In genomic region chr4:141301116-141301553, GRCm38 (mm10) we compare ENCODE assay signal across 9 mouse cellular contexts. TPM values are rescaled to one million over a fixed set of nuclear protein-coding genes. Genes with fewer than 3 reads are reported as not detected.
DNase-seq lines count a peak whose midpoint lies in the region; ATAC-seq and TF ChIP-seq lines count a peak whose summit lies in the region.
"Had no signal": no experiment of that assay in that cellular context is flagged by ENCODE, and none has a peak within 500 bp of the region (broad histone marks: within the 10 kb centered on the region; RNA-seq: fewer than 3 reads in every experiment).

Epha2 (plus strand) TSS chr4:141301240.

- ATAC-seq in forebrain, postnatal 0 days = peak; percentile 72

- no peak for TF ChIP-seq CTCF in forebrain, postnatal 0 days (IDR thresholded peaks at IDR 0.05; ENCODE audit: low read depth)
- TF ChIP-seq CTCF in lung, adult 2 months (IDR thresholded peaks at IDR 0.05; ENCODE audit: insufficient read depth, low read length) = no peak

- peak within 1 kb of the TSS; percentile 52 for H3K4me3 ChIP-seq in forebrain, postnatal 0 days (ENCODE audit: low read depth, low read length)
- H3K4me3 ChIP-seq in lung, adult 2 months (replicated peaks; ENCODE audit: extremely low read depth, low read depth, low read length) = peak within 1 kb of the TSS; percentile 88

- H3K4me2 ChIP-seq in forebrain, postnatal 0 days (ENCODE audit: low read depth) = peak within 1 kb of the TSS; percentile 99

- peak within 1 kb of the TSS; percentile 41 for H3K9ac ChIP-seq in forebrain, postnatal 0 days

- WGBS in forebrain, postnatal 0 days = 1% methylated on average over 31 of the region's 35 CpGs
- WGBS in lung, adult 2 months = under 1% methylated on average over 35 of the region's 35 CpGs

- no peaks in the 10 kb centered on the region for H3K36me3 ChIP-seq in forebrain, postnatal 0 days (ENCODE audit: insufficient read depth)

- TF ChIP-seq POLR2A in lung, adult 2 months (IDR thresholded peaks at IDR 0.05; ENCODE audit: borderline replicate concordance, extremely low read depth, low read depth, low read length) = peak; percentile 99

- H3K9me3 ChIP-seq in forebrain, postnatal 0 days (ENCODE audit: low read length) = no peaks in the 10 kb centered on the region

- H3K4me1 ChIP-seq in forebrain, postnatal 0 days (ENCODE audit: insufficient read depth) = no peaks in the 10 kb centered on the region
- H3K4me1 ChIP-seq in lung, adult 2 months (ENCODE audit: control insufficient read depth, insufficient read depth, low read length) = peaks cover 12% of the 10 kb centered on the region

- DNase-seq in ES-CJ7 (ENCODE audit: low read depth, low spot score) = peak; percentile 94
- DNase-seq in cerebellum, adult 11-12 months = peak; percentile 30
- peak; percentile 63 for DNase-seq in forebrain, postnatal 0 days
- peak; percentile 92 for DNase-seq in heart, postnatal 4 days
- peak; percentile 40 to 55 for DNase-seq in layer of hippocampus, adult 8-10 months (ENCODE audit: low spot score in 2 of 2)
- peak; percentile 97 for DNase-seq in lung, adult 2 months
- peak; percentile 82 for DNase-seq in ovary, postnatal 14 days (ENCODE audit: low spot score)
- DNase-seq in urinary bladder, postnatal 36 days (ENCODE audit: low spot score in 2 of 2) = peak; percentile 91

- no peak within 1 kb of the TSS for H3K27ac ChIP-seq in forebrain, postnatal 0 days (ENCODE audit: low read depth, low read length)

- peaks cover 41% of the 10 kb centered on the region for H3K27me3 ChIP-seq in forebrain, postnatal 0 days (ENCODE audit: insufficient read depth, low read length)

RNA-seq across cellular contexts. Expression of gene Epha2, which starts in this region (rescaled TPM):
- total RNA-seq in forebrain, postnatal 0 days (2014; rRNA removed) = 1.2 and 1.4 TPM in 2 replicates
- polyA plus RNA-seq in forebrain, postnatal 0 days (2015; fragmentation: Nextera tagmentation; extraction: Ambion mirVana) = 0.33 and 0.39 TPM in 2 replicates
- 10 to 100 TPM; 10.1 to 10.9 TPM for total RNA-seq in heart, postnatal 4 days (2021)
- total RNA-seq in layer of hippocampus, adult 8-10 months (2022) = 1 to 10 TPM; 1.3 to 2.7 (median 2.2) TPM
- polyA plus RNA-seq in lung, adult 2 months (2012; rRNA removed) = 54.0 and 68.8 TPM in 2 replicates
- total RNA-seq: hematopoietic stem cell, adult 5-6 weeks had no signal

Comparison
In these comparisons a context has a peak if more than half of its experiments do, and no peak if none do; other contexts are left out.
1. RNA of gene Epha2 (polyA plus RNA-seq): 54.0 to 68.8 TPM in lung, adult 2 months; 0.33 to 0.39 TPM in forebrain, postnatal 0 days; every median in the first group is over 10 times any median in the second.
2. DNase-seq: peak in every context shown above with its lines; median percentile 97 in lung, adult 2 months; 94 in ES-CJ7; 92 in heart, postnatal 4 days; 91 in urinary bladder, postnatal 36 days; 82 in ovary, postnatal 14 days; 63 in forebrain, postnatal 0 days; 48 in layer of hippocampus, adult 8-10 months; 30 in cerebellum, adult 11-12 months.